Mouse (Mus musculus): Measurements from ENCODE around the gene Srgn. TPM values are rescaled to one million over a fixed set of nuclear protein-coding genes. Genes with fewer than 3 reads are reported as not detected.
"Not testable (repeated sequence)": the region's sequence is repeated elsewhere in the genome, so short reads cannot be mapped to it uniquely, and the experiment has no call there.

Gene Srgn
- polyA plus RNA-seq, 1 experiment: 82.7 TPM

- H3K4me3 ChIP-seq (replicated peaks; ENCODE audit: extremely low read depth, low read depth, low read length): no peak overlapping the region
- WGBS: 91% methylated on average over 4 of the region's 4 CpGs
- DNase-seq: no peak
These were observed 57.5 kb downstream of the Srgn start for GRCm38 (mm10) chr10:62469736-62470135.

GRCm38 (mm10) chr10:62461321-62461720 is 65.9 kb downstream of the Srgn start:
- Histone ChIP-seq H3K4me3 (replicated peaks; ENCODE audit: extremely low read depth, low read depth, low read length) (no peak overlapping the region), H3K4me1 (ENCODE audit: control insufficient read depth, insufficient read depth, low read length) (no peaks in the 10 kb centered on the region)
- no peak for DNase-seq
- TF ChIP-seq CTCF (IDR thresholded peaks at IDR 0.05; ENCODE audit: insufficient read depth, low read length): no peak
- TF ChIP-seq POLR2A (IDR thresholded peaks at IDR 0.05; ENCODE audit: borderline replicate concordance, extremely low read depth, low read depth, low read length): no peak

More at GRCm38 (mm10) chr10:62469736-62470135, 57.5 kb downstream of the Srgn start:
- peaks cover 2% of the 10 kb centered on the region for H3K4me1 ChIP-seq (ENCODE audit: control insufficient read depth, insufficient read depth, low read length)
- TF ChIP-seq POLR2A (IDR thresholded peaks at IDR 0.05; ENCODE audit: borderline replicate concordance, extremely low read depth, low read depth, low read length) (no peak), CTCF (IDR thresholded peaks at IDR 0.05; ENCODE audit: insufficient read depth, low read length) (no peak)

DNA sequence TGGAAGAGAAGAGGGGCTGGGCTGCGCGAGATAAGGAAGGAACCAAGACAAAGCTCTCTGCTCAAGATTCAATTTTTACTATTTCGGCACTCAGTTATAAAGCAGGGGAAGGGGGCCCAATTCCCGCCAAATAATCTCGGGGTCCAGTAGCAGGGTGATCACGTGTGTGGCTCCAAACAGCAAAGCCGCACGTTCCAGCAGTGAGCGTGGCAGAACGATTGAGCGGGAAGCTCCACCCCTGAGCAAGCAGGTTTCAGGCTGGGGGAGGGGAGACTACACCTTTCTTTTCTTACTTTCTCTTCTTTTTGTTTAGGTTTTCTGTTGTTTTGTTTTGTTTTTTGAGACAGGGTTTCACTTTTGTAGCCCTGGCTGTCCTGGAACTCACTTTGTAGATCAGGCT is 75.2 kb downstream of the Srgn start:
- H3K4me1 ChIP-seq (ENCODE audit: control insufficient read depth, insufficient read depth, low read length); DNase-seq; H3K4me3 ChIP-seq (replicated peaks; ENCODE audit: extremely low read depth, low read depth, low read length): not testable (repeated sequence)
- 69% methylated on average over 11 of the region's 11 CpGs for WGBS

- DNase-seq: no peak
- WGBS: 35% methylated on average over 18 of the region's 18 CpGs
- TF ChIP-seq POLR2A (IDR thresholded peaks at IDR 0.05; ENCODE audit: borderline replicate concordance, extremely low read depth, low read depth, low read length) (no peak), CTCF (IDR thresholded peaks at IDR 0.05; ENCODE audit: insufficient read depth, low read length) (no peak)
These were observed 77.0 kb downstream of the Srgn start for GRCm38 (mm10) chr10:62450280-62450640.

GRCm38 (mm10) chr10:62449364-62450279 is 77.6 kb downstream of the Srgn start, which contains the start of the genes 4930507D05Rik and Supv3l1:
Gene 4930507D05Rik (plus strand): TSS chr10:62449489.
Gene Supv3l1 (minus strand): TSS chr10:62449738.
- DNase-seq: peak; percentile 95
- no peak for TF ChIP-seq CTCF (IDR thresholded peaks at IDR 0.05; ENCODE audit: insufficient read depth, low read length)
- peak; percentile 54; the same call in 1 of the 2 replicates for TF ChIP-seq POLR2A (IDR thresholded peaks at IDR 0.05; ENCODE audit: borderline replicate concordance, extremely low read depth, low read depth, low read length)
- H3K4me1 ChIP-seq (ENCODE audit: control insufficient read depth, insufficient read depth, low read length): peaks cover 8% of the 10 kb centered on the region
- H3K4me3 ChIP-seq (replicated peaks; ENCODE audit: extremely low read depth, low read depth, low read length): peak within 1 kb of the TSS; percentile 100
- WGBS: under 1% methylated on average over 73 of the region's 73 CpGs

More at GRCm38 (mm10) chr10:62450280-62450640, 77.0 kb downstream of the Srgn start:
- peak overlapping the region; percentile 100 for H3K4me3 ChIP-seq (replicated peaks; ENCODE audit: extremely low read depth, low read depth, low read length)
- H3K4me1 ChIP-seq (ENCODE audit: control insufficient read depth, insufficient read depth, low read length): peaks cover 8% of the 10 kb centered on the region

Other genes with a start within 250 kb of the Srgn start
- 34.2 and 45.5 TPM in 2 replicates for gene Hk1, start 147.5 kb downstream of the Srgn start, polyA plus RNA-seq (2012; rRNA removed)
- 4.7 TPM in 2 replicates for gene Hkdc1, start 105.0 kb downstream of the Srgn start, polyA plus RNA-seq (2012; rRNA removed)
- gene 4930507D05Rik, start 78.0 kb downstream of the Srgn start, polyA plus RNA-seq (2012; rRNA removed): 0.09 TPM in 1 of 2 replicates, not detected in the other
- gene Supv3l1, start 77.7 kb downstream of the Srgn start, polyA plus RNA-seq (2012; rRNA removed): 7.6 and 11.9 TPM in 2 replicates
- gene Vps26a, start 40.6 kb downstream of the Srgn start, polyA plus RNA-seq (2012; rRNA removed): 7.7 and 13.9 TPM in 2 replicates
- gene Kif1bp, start 51.0 kb upstream of the Srgn start, polyA plus RNA-seq (2012; rRNA removed): 37.8 and 45.5 TPM in 2 replicates
- gene Ddx21, start 74.8 kb upstream of the Srgn start, polyA plus RNA-seq (2012; rRNA removed): 7.2 and 13.4 TPM in 2 replicates
- gene Ddx50, start 123.8 kb upstream of the Srgn start, polyA plus RNA-seq (2012; rRNA removed): 8.9 and 14.1 TPM in 2 replicates
- 0.99 and 1.0 TPM in 2 replicates for gene Stox1, start 198.7 kb upstream of the Srgn start, polyA plus RNA-seq (2012; rRNA removed)